Mouse (Mus musculus) mesoderm, embryonic 11.5 days (tissue): ENCODE results near the gene Snx13.
A peak's percentile ranks its signal among the peaks of the same experiment; 100 is the strongest.

Experiments used
- DNase-seq: peaks from one replicate; pipeline ENCODE4 v3.0.0-alpha.2; 2012; ENCODE audit warnings: low read depth, low spot score

Gene Snx13

DNA sequence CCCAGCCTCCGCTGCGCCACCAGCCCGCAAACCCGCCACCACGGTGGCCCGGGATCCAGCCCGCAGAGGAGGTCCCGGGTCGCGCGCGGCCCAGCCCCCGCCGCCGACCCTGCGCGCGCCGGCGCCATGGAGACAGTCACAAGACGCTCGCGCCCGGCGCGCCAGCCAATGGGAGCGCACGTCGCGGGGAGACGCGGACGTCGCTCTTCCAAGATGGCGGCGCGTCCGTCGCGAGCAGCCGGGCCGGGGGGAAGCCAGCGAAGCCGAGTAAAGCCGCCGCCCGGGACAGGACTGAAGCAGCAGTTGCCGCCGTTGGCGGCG is at the start of gene Snx13:
TSS of gene Snx13 (plus strand) at position 188 of the 321 bp plus-strand sequence.
- peak; percentile 93 for DNase-seq

DNA sequence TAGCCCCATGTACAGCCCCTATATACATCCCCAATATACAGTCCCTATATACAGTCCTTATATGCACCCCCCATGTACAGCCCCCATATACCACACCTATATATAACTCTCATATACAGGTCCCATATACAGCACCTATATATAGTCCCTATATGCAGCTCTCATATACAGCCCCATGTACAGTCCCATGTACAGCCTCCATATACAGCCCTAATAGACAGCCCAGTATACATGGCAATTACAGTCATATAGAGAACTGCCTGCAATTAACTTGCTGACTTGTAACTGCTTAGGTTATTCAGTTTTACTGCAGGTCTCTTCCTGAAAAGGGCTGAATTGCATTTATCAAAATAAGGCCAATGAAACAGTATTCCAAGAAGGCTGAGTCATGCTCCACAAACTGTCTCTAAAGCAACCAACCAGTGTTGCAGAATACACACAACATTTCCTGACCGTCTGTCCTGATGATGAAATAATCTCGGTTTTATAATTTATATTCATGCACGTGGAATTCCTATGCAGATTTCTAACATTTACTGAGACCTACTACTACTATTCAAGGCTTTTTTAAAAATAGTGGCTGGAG is 49.3 kb upstream of the Snx13 start:
- DNase-seq: no peak

DNA sequence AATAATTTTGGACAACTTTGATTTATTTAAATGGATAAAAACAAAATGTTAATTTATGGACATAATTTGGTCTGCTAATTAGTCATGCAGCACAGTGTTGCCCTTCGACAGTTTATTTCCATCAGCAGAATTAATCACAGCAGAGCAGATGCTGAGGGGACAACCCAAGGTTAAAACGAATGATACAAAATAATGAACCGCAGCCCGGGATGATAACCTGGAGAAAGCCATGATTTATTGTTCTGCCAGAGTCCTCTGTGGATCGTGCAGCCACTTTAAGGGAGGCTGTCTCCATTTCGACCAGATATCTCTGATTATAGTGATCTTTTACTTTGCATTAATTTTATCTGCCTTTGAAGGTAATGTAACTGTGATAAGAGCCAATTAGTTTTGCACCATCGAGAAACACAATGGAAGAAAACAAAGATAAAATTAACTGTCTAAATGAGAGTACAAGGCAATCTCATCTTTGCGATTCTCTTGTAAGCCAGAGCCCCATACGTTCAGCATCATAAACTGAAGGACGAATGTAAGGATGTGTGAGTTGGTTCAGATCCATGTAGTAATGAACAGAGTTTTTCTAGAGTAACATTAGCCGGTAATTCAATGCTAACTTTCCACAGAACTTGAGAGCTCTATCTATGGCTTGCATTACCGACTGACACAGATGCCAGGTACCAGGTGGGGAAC is 48.1 kb upstream of the Snx13 start:
- DNase-seq: no peak

DNA sequence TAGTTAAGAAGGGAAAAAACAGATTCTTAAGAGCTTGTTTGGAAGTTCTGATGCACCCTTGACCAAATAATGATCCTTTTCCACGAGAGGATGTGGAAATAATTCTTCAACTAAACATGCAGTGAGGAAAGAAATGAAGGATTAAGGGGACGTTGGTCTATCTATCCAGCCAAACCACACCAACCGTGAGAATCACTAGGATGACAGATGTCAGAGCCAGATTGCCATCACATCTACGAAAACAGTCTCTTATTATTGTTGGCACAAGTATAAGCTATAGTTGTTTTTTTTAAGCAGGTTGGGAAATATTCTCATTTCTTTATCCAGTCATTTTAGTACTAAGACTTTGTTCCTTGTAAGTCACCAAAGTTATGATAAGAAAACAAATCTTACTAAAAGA is 46.7 kb upstream of the Snx13 start:
- no peak for DNase-seq

DNA sequence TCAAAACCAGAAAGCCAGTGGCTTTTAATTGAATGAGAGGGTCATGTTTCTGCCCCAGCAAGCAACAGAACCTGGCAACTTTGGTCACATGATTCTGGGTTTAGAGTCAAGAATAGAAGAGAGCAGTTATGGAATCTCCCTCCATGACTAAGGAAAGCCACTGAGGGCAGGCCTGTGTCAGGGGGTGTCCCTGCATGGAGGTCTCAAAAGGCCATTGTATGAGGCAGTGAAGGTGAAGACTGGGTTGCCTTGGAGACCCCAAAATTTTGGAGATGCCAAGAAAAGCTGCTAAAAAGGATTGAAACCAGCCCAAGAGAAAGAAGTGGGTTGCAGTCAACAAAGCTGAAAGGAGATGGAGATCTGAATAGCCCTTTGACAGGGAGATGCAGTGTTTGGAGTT is 41.2 kb upstream of the Snx13 start:
- no peak for DNase-seq

DNA sequence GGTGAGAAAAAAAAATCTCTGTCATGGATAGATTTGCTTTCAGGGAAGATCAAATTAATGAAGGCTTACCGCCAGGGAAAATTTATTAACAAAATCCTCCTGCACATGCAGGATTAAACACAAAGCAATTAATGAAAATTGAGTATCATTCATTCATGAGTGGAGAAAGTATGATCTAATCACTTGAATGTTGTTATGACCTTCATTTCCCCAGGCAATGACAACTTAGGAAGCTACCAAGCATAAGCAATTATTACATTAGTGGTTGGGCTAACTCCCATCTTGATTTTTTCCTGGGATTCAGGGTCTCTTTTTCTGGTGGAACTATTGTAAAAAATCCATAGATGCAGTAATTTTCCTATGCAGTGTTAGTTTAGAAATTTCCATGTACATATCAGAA is 39.1 kb upstream of the Snx13 start:
- no peak for DNase-seq

DNA sequence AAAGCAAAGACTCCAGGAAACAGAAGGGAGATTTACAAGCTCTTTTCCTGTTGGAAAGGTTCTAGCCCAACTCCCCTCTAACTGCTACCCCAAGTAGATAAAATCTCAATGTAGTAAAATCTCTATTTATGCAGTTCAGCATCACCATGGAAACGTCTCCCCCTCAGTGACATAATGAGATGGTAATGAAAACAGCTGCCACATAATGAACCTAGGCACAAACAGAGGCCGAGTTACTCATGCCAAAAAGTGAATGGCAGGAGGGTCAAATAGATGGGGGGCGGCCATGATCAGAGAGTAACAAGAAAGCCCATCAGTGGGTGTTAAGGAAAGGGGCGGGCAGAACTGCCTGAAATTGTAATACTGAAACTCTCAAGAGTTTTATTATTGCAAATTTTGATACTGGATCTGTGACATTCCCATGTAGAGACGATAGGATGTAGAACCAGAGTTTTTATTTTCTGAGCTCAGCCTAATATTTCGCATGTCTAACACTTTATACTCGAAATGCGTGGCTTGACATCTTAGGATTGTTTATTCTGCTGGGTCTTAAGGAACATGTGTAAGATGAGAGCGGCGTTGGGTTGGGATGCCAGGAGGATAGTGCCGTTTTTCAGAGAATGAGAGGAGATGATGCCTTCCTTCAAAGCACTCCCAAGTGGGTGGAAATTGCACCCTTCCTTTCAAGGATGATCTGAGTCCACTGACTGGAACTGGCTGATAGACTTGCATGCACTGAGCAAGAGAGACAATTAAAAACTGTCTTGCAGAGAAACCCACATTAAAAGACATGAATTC is 38.4 kb upstream of the Snx13 start:
- DNase-seq: peak; percentile 56

DNA sequence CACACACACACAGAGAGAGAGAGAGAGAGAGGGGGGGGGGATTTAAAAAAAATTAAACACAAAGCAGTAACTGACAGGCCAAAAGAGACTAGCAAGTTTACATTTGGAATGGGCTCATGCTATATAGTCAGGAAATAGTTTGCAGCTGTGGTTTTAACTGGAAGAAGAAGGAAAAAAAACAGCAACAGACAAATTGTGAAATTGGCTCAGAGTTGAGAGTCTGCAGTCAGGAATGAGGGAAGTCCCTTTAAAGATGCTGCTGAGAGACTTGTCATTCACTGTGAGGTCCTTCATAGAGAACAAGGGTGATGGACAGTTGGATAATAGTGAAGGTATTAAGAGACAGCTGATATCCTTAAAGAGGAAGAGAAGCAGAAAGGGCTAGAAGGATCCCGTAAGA is 35.5 kb upstream of the Snx13 start:
- DNase-seq: no peak

DNA sequence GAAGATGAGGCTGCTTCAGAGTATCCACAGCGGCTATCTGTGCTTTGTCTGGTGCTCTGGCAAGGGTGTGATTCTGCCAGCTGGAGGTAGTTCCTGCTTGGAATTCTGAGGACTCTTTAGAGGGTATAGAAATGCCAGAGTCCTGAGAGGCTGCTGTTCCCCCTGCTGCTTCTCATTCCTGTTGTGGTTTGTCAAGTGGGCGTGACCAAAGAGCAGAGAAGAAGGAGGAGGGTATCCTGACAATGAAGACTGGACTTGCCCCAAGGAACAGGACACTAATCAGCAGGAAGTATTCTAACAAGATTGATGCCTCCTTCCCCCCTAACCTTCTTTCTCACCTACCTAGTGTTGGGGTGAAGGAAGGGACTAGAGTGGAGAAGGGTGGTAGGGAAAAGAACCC is 33.0 kb upstream of the Snx13 start:
- no peak for DNase-seq

DNA sequence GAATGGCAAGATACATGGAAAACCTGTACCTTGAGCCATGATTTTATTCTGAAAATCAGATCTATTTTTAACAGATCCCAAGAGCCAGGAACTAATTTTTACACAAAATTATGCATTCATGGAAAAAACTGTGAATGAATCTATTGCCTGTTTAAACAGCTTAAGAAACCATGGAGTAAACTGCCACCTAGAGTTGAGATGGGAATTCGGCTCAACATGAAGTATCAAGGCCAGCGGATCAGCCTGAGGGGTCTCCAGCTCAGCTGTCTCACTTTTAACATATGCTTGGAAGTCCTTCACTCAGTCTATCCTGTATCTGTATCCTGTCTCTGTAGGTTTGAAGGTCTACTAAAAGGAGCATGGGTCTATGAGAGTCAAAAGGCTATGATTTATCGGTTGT is 30.9 kb upstream of the Snx13 start:
- DNase-seq: no peak

DNA sequence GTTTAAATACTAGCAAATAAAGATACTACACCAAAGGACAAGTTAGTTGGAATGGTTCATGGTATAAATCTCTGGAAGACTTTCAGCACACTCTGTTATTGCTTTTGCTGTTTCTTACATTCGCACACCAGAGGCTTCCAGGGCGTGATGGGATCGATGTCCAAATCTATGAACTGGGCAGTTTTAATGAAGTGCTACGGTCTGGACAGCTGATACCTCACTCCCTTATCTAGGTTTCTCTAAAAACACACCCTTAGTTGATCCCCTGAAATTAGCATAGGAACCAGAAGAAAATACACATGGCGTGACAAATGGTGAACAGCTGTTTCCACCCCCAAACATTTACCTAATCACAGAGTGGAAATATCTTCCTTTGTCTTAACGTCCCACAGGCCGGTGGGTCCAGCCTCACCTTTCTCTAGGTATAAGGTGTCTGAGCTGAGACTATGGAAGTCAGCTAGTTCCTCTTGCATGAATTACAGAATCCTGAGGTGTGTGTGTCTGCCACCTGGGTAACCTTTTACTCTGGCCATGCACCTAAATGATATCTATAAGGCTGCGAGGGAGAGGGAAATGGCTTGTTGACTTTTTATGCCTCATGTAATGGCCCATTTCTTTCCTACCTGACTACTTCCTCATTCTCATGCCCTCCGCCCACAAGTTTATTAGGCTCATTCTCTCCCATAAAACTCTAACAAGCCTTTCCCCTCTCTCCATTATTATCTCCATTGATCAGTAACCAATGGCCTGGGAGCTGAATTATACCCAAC is 30.3 kb upstream of the Snx13 start:
- DNase-seq: no peak

DNA sequence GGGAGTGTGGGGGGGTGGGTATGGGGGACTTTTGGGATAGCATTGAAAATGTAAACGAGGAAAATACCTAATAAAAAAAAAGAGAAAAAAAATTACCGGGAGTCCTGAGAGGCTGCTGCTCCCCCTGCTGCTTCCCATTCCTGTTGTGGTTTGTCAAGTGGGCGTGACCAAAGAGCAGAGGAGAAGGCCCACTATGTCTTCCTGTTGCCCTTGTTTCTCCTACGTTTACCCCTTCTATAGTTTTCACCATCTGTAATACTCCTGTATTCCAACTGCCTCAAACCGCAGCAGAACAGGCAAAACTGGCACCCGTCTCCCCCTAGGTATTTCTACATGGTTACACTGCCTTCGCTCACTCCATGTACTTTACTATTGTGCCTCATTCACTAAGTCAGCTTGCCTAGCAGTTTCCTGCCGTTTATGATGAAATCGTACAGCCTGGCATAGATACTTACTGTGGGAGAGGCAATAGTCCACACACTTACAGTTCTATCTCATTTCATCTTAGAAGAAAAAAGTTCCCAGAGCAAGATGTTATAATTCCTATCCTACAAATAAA is 28.2 kb upstream of the Snx13 start:
- no peak for DNase-seq

DNA sequence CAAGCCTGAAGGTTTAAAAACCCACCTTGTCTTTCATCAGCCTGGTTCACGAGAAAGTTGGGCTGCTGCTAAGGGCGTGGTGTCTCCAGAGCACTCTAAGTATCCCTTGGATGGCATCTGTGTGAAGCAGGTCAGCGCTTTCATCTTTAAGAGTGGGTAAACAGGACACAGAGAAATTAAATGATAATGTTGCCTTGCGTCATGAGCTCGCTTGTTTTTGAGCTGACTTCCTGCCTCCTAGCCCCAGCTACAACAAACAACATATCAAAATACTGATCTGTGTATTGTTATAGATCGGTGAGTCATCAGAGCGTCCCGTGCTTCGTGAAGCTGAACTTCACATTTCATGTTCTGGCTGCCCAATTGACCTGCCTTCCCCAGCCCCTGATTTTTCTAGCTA is 25.7 kb upstream of the Snx13 start:
- no peak for DNase-seq

DNA sequence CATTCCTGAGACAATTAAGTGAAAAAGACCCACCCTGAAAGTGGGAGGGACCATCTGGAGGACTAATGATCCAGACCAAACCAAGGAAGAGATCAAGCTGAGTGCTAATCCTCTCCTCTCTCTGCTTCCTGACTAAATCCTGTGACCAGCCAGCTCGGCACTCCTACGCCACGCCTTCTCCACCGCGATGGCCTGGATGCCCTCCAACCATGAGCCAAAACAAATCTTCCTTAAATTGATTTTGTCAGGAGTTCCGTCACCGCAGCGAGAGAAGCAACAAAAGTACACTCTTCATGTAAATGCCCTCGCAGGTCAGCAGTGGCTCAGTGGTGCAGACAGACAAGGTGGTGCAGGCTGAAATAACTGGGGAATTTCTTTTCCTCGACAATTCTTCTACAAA is 24.9 kb upstream of the Snx13 start:
- no peak for DNase-seq

DNA sequence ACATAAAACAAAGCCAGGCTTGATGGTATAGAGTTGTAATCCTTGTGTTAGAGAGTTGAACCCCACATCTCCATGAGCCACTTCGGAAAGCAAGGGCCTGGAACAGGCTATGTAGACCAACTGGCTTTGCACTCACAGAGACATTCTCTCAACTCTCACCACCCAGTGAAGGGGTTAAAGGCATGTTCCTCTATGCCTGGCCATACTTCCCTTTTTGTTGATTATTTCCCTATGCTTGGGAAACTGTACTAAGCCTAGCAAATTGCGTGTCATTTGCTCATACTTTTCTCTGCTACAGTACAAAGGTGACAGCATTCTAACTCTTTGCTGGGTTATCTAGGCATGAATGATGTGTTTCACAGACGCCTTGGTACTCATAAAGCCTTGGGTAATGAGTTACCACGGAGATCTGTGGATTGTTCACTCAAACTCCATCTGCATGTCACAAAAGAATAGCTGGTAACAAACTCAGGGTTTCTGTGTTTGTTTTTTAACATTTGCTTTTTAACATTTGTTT is 21.0 kb upstream of the Snx13 start:
- no peak for DNase-seq

DNA sequence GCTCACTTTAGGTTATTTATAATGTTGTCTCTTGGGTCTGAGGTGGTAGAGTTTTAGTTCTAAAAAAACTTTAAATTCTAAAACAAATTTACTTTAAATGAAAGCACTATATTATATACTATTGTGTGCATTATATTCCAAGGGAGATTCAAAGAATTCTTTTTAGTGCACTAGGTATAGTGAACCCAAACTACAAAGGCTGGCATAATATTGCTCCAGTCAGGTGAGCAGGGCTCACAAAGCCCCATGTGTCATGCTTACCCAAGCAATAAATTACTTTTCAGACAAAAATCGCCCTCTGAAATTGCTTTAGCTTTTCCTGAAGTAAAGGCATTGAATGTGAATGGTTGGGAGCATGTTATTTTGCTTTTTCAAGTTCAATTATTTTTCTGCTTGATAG is 19.5 kb upstream of the Snx13 start:
- no peak for DNase-seq

DNA sequence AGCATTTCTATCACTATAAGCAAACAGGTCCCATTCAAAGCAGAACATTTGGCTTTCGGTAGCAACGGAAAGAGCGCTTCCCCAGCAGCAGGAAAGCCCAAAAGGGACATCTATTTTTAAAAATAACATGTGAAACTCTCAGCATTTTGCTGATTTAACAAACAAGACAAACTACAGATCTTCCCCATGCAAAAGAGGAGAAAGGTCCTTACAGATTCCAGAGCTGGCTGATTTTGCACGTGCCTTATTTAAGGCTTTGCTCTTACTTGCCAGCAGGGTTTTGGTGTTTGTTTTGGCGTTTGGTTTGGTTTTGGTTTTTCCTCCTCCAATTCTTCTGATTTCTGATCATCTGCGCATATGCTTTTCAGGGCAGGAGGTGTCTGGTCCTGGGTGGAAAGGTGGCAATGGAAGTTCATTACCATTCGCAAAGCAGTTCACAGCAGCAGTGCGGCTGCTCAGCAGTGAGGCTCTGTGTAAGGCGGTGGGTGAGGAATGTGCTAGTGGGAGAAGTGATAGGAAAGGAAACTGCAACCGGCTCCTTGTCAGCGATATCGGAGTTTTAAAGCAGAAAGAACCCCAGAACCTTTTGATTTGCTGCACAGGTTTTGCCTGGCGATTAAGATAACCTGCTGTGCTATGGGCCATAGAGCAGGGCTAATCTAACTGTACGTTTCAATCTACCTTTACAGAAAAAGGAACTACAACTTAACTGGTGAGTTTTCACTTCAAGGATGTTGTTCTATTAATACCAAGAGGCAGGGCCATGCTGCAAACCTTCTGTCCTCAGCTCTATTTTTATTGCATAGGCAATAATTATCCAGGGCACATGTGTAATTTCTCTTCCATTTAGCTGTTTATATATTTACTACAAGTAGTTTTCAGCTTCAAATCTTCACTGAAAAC is 8.1 kb upstream of the Snx13 start:
- no peak for DNase-seq

DNA sequence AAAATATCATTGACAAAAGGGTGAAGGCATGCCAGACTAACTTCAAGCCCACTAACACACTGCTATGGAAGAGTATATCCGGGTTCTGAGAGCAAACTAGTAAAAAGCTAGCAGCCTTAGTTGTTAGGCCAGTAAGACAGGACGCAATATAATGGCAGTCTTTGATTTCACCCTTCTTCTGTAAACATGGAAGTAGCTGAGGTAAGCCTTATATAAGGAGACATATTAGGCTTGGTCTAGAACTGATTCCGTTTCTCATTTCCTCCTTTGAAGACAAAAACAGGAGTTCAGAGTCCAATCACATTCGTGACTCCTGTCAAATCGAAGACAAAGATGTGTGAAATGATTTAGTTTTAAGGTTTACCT is 7.4 kb upstream of the Snx13 start:
- no peak for DNase-seq

DNA sequence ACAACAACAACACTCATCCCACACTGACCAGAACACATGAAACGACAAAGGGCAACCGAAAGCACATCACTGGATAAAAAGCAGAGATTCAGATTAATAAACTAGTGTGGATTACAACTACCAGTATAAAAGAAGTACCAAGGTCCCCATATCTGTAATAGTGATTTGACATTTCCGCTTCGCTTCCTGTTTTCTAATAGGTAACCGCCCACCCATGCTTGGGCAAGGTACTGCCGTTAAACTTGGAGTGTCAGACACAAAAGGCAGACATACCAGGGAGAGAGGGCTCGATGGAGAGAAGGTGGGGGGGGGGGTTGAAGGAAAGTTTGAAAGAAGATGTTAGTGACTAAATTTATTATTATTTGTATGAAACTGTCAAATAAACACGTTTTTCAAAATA is 5.0 kb upstream of the Snx13 start:
- no peak for DNase-seq

DNA sequence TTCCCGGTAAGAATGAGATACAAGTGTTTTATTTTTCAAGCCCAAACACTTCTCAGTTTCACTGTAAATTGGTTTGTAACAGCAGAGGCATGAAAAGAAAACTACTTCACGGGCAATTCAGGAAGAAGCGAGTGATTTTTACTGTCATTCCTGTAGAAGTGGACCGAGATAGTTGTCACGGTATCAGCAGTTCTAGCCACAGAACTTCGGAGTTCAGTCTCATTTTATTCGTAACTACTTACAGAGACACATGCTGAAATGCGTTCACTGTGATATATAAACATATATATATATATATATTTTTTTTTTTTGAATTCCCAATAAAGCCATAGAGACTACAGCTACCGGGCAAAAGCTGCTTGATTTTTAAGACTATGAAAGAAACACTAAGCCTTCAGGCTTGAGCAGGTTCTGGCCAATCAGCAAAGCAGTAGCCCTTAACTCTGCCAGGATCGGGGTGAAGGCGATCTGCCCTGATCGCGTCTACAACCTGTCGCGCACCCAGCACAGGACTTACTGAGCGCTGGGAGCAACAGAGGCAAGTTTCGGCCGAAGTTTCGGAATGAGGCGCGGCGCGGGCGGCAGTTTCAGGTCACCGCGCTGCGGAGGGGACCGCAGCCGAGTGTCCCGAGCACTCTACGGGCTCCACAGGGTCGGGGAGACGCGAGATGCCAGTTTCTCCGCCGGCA is 532 bp upstream of the Snx13 start:
- peak; percentile 69 for DNase-seq
